Mouse (Mus musculus) MEL (cell line): ENCODE measurements around the gene Casz1.

Experiments used
- CTCF ChIP-seq, 3 experiments: IDR thresholded peaks in 2 of 3; conservative IDR thresholded peaks in 1 of 3; 2 replicates each; pipeline ENCODE4 v1.5.1; 2011 to 2012; ENCODE audit warnings: low read length in 3 of 3, low read depth in 2 of 3, mild to moderate bottlenecking in 2 of 3, improper control_type of control experiment in 1 of 3, inconsistent platforms in 1 of 3, mixed read lengths in 1 of 3, moderate library complexity in 1 of 3; ENCODE audit not compliant: control insufficient read depth in 1 of 3, insufficient read depth in 1 of 3, poor library complexity in 1 of 3, severe bottlenecking in 1 of 3
- GATA1 ChIP-seq: IDR thresholded peaks from 2 replicates; pipeline ENCODE4 v1.6.1; 2011; ENCODE audit warnings: low read depth, low read length, improper control_type of control experiment
- MAX ChIP-seq: IDR thresholded peaks from 2 replicates; pipeline ENCODE4 v1.6.1; 2011; ENCODE audit warnings: low read length, improper control_type of control experiment
- MXI1 ChIP-seq: IDR thresholded peaks from 2 replicates; pipeline ENCODE4 v1.6.1; 2011; ENCODE audit warnings: mild to moderate bottlenecking, low read depth, low read length, improper control_type of control experiment
- POLR2A ChIP-seq, 2 experiments: IDR thresholded peaks; 2 replicates each; pipeline ENCODE4 v1.6.1; 2011 to 2012; ENCODE audit warnings: low read length in 2 of 2, mild to moderate bottlenecking in 2 of 2, control low read depth in 1 of 2, improper control_type of control experiment in 1 of 2, low read depth in 1 of 2, moderate library complexity in 1 of 2; ENCODE audit not compliant: control insufficient read depth in 1 of 2, insufficient read depth in 1 of 2, poor library complexity in 1 of 2
- ZC3H11A ChIP-seq: IDR thresholded peaks from 2 replicates; pipeline ENCODE4 v1.6.1; 2012; ENCODE audit warnings: low read depth, mild to moderate bottlenecking, inconsistent platforms, low read length, improper control_type of control experiment

GRCm38 (mm10) chr4:148766021-148766775 is 38.0 kb upstream of the Casz1 start:
- TF ChIP-seq MAX: no peak
- TF ChIP-seq ZC3H11A: no peak
- TF ChIP-seq GATA1: no peak
- TF ChIP-seq POLR2A (IDR thresholded peaks at IDR 0.05; ENCODE audit: control insufficient read depth in 1 of 2, insufficient read depth in 1 of 2, low read depth in 1 of 2, low read length in 2 of 2, poor library complexity in 1 of 2): no peak
- no peak for TF ChIP-seq CTCF (IDR thresholded peaks at IDR 0.05 in 2 of 3, conservative IDR thresholded peaks at IDR 0.05 in 1 of 3; ENCODE audit: control insufficient read depth in 1 of 3, insufficient read depth in 1 of 3, low read depth in 2 of 3, low read length in 3 of 3, poor library complexity in 1 of 3, severe bottlenecking in 1 of 3)
- no peak for TF ChIP-seq MXI1
